Mouse (Mus musculus) layer of hippocampus, postnatal 10 days (tissue): ENCODE results near the gene Uncx. TPM values are rescaled to one million over a fixed set of nuclear protein-coding genes. Genes with fewer than 3 reads are reported as not detected.

Experiments used
- DNase-seq, 2 experiments: peaks; one replicate each; pipeline ENCODE4 v3.0.0; 2021; ENCODE audit warnings: low spot score in 2 of 2
- long read RNA-seq: library from polyadenylated mRNA; stranded (forward); transcript quantifications from one replicate; pipeline ENCODE4 v2.0.0, GENCODE M21; 2023
- total RNA-seq, 2 experiments: library from RNA; stranded (reverse); gene quantifications; 2 replicates each; pipeline ENCODE4 v1.2.3; 2021

The Uncx gene
- under 1 TPM in 1 of 2 experiments, not detected in 1; 0.13 TPM for total RNA-seq
- long read RNA-seq: 0 reads

DNA sequence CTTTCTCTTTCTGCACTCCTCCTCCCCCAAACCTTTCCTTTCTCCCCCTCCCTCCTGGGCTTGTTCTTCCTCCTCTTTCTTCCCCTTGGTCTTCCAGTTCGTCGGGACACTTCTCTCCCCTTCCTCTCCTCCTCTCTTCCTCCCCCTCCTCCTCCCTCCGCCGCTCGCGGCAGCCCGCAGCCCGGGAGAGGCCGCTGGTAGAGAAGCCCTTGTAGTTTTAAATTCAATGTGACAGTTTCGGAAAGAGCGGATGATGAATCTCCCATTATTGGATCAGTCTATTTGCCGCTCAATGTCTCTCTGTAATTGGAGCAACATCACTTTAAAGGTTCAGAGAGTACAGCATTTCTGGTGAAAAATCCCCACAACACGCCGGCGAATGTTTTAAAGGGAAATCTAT, at the start of gene Uncx:
TSS of gene Uncx (plus strand) at position 281 of the 400 bp plus-strand sequence.
- DNase-seq: no peak

DNA sequence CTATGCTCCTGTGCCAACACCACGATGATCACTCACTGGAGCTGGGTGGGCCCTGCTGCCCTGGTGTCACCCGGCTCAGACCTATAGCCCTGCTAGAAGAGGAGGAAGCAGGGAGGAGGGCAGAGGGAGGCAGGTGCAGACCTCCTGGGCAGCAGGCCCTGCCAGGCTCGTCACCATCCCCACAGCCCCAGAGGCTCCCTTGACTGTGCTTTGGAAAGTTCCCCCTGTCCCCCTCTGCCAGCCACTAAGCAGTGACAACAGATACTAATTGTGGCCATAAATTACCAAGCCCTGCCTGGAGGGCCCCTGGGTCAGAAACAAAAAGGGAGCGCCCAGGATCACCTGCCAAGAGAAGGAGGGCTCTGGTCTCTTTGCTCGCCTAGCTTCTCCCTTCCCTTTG, 49.6 kb upstream of the Uncx start:
- DNase-seq: no peak

DNA sequence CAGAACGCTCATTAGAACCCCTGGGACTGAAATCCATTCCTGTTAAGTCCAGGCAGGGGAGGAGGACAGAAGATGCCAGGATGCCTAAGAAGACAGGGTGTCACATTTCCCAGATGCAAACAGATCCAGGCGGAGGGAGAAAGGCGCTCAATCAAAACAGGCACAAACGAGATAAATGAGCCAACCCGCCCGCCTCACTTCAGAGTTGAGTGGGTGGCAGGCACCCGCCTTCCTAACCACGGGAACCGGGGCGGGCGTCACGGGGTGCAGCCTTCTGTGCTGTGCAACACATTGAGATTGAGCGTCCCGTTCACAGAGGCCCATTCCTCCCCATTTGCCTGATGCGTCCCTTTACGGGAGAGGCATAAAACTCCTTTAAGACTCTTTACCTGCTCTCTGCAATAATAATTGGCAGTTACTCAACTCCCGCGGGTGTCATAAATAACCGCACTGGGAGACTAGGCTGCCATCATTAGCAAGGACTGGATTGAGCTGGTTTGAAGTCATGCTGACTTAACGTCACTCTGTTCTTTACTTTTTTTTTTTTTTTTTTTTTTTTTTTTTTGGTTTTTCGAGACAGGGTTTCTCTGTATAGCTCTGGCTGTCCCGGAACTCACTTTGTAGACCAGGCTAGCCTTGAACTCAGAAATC, 48.1 kb upstream of the Uncx start:
- peak; percentile 29 to 41 for DNase-seq

DNA sequence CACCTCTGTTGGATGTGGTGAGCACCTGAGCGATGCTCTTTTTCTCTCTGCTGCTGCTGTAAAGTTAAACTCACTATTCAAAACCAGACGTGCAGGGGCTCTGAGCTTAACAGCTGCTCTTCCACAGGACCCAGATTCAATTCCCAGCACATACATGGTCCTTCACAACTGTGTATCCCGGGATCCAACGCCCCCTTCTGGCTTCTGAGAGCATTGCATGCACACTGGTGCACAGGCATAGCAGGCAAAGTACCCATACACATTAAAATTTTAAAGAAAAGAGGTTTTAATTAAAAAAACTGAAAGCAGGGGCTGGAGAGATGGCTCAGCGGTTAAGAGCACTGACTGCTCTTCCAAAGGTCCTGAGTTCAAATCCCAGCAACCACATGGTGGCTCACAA, 46.4 kb upstream of the Uncx start:
- no peak for DNase-seq

DNA sequence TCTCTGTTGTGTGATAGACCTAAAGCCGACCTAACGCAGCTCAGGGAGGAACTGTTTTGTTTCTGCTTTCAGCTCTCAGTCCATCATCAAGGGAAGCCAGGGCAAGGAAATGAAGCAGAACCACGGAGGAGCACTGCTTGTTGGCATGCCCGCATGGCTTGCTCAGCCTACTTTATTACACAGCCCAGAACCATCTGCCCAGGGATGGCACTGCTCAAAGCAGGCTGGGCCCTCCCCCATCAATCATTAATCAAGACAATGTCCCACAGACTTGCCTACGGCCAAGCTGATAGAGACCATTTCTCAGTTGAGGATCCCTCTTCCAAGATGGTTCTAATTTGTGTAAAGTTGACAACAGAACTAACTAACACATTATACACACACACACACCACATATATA, 44.5 kb upstream of the Uncx start:
- DNase-seq: no peak

DNA sequence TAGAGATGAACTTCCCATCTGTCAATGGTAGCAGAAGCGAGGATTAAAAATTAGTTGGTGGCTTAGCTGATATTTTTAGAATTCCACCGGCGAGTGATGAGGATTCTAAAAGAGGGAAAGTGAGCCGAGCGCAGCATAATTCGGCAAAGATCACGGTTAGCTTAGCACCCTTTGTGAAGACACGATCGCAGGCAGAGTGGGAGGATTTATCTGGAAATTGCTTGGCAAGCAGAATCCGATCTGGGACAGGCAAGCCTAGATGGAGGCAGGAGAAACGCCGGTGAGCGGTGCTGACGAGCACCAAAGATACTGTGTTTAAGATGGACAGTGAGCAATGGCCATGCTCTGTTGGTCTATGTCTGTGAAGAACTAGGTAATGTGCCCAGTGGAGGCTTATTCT, 41.0 kb upstream of the Uncx start:
- DNase-seq: no peak

DNA sequence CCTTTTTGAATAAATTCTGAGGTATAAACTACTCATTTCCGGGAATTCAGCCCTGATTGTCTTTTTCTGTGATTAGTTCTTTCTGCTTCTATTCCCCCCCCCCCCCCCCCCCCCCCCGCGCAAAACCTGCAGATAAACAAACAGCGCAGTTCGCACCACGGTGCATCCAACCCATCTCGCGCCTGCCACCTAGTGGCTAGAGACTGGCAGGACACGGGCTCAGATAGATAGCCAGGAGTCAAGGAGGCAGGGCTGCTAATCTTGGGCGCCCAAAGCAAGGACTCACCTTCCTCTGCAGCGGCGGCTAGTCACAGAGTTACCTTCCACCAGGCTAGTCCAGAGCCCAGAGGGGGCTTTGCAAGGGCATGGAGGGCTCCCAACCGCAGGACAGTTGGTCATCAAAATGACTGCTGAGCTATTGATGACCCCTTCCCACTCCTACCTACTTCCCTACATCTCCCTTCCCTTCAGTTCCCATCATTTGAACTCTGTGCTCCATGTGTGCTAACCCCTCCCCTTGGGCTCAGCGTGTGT, 38.2 kb upstream of the Uncx start:
- peak; percentile 80 to 87 for DNase-seq

DNA sequence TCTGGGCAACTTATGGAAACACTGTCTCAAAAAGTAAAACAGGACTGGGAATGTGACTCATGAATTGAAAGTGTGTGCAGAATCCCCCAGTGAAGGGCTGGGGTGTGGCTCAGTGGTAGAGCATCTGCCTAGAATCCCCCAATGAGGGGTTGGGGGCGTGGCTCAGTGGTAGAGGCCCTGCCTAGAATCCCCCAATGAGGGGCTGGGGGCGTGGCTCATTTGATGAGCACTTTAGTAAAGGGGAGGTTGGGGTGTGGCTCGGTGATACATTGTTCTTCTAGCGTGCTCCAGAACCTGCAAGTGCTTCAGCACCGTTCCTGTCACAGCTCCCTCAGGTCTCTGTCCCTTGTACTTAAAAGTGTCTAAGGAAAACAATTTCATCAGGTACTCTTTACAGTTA, 37.1 kb upstream of the Uncx start:
- no peak for DNase-seq

DNA sequence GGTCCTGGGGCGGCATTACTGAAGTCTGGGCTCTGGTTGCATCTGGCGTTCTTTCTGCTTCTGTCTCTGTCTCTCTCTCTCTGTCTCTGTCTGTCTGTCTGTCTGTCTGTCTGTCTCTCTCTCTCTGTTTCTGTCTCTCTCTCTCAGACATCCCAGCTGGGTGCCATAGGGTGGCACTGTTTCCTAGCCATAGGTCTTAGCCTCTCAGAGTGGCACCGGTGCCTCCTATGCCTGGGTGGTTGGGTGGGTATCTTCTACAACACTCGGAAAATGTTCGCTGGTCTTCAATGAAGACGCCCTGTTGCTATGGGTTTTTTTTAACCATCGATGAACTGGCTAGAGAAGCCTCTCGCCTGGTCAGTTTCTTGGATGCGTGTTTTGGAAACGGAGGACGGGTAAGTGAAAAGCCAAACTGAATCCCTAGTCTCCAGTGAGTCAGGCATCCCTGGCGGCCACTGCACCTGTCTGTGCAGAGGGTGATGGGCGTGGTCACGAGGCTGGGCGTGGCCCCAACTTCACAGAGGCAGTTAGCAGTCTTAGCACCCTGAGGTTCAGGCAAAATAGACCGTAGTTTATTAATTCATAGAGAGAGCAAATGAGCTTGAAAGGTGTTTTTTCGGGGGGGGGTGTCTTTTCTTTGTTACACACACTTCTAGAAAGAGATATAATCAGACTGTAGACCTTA, 32.5 kb upstream of the Uncx start:
- DNase-seq: no peak

DNA sequence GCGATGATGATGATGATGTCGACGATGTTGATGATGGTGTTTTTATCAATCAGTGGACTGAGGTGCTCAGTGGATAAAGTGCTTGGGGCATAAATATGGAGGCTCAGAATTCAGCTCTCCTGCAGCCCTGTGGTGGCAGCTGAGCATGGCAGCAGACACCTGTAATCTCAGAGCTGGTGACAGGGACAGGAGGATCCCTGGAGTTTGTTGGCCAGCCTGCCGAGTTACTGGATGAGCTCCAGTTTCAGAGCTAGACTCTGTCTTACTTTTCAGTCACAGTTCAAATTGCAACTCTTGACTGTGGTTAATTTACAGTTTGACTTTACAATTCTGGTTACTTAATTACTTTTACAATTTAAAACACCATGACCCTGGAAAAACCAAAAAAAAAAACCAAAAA, 31.1 kb upstream of the Uncx start:
- no peak for DNase-seq

DNA sequence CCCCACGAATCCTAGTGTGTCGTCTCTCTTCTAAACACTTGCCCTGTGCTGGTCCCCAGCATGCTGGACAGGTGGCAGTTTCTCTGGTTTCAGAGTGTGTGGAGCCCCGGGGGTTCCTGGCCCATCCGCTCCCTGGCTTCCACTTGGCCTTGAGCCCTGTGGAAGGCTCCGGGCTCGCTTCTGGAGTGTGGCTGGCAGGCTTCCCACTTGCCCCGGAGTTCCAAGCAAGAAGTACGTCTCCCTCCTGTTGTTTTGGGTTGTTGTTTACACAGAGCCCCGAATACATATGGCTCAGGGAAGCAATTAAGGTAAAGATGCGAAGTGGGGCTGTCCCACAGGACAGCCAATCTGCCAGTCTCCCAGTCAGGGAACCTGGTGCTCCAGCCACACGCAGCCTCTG, 27.0 kb upstream of the Uncx start:
- no peak for DNase-seq

DNA sequence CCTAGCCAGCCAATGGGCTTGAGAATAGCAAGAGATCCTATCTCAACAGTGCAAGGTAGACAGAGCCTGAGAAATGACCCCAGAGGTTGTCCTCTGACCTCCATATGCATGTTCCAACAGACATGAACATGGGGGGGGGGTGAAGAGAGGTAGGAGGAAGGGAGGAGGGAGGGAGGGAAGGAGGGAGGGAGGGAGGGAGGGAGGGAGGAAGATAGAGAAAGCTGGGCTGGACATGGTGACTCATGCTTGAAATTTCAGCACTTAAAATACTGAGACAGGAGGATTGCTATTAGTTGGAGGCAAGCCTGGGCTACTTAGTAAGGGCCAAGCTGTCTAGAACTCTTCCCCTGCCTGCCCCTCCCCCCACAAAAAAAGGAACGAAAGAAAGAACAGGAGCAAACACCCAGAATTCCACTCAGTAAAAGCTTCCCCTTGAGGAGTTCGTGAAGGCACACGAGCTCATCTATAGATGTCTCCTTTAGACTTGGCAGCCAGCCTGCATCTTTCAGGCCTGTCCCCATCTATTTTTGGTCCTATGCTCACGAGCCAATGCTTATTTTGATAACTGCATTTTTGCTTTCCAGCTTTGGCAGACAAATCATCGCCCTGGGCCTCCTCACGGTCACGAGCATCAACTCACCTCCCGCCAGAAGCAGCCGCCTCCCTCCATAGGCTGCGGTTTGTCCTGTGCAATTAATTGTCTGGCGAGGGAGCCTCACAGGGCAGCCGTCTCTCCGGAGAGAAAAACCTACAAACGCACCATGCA, 23.0 kb upstream of the Uncx start:
- DNase-seq: no peak

DNA sequence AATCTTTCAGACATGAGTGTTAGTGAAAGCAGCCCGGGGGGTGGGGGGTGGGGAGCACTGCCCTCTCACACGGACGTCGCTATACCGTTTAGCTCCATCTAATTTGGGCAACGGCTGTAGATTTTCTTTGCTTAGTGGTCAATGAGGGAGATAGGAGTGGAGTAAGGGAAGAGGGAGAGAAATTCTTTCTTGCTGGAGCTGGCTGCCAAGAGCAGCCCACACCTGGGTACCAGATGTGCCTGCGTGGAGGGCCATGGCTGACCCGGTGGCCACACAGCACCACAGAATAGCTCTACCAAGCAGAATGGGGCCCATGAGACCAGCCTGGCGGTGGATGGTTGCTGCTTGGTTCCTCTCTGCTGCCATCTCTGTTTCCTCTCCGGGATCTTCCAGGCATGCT, 21.3 kb upstream of the Uncx start:
- DNase-seq: no peak

DNA sequence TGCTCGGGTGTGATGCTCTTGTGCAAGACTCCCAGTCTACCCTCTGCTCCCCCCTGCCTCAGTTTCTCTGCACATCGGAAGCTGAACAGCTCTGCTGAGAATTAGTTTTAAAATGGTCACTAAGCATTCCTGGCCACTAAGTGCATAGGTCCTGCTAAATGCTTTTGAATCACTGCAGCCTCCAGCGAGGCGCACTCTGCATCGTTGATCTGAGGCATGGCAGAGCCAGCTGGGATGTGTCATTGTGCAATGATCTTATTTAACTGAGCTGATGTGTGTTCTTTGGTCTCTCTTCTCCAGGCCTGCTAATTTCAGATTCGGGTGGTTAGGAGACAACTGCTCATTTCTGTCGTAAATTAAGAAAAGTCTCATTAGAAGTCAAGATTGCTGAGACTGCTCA, 14.4 kb upstream of the Uncx start:
- no peak for DNase-seq

DNA sequence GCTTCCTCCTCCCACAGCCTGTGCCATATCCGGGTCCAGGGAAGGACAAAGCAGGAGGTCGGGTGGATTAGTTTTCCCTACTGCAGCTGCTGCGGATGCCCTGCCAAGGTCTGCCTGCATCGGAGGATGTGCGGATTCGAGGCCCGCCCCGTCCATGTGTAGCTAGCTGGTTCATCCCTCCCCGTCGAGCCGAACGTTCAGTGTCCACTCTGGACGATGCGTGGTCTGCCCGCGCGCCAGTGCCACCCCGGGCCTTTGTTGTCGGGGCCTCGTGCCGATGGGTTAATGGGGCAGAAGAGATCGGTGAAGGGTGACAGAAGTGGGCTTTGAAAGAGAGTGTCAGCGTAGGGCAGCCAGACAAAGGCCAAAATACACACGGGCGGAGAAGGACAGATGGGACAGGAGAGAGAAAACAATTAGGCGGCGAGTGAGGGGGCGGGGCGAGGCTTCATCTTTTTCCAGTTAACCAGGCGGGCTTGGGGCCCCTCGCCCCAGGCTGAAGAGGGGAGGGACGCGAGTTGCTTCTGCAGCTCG, 7.8 kb upstream of the Uncx start:
- no peak for DNase-seq

DNA sequence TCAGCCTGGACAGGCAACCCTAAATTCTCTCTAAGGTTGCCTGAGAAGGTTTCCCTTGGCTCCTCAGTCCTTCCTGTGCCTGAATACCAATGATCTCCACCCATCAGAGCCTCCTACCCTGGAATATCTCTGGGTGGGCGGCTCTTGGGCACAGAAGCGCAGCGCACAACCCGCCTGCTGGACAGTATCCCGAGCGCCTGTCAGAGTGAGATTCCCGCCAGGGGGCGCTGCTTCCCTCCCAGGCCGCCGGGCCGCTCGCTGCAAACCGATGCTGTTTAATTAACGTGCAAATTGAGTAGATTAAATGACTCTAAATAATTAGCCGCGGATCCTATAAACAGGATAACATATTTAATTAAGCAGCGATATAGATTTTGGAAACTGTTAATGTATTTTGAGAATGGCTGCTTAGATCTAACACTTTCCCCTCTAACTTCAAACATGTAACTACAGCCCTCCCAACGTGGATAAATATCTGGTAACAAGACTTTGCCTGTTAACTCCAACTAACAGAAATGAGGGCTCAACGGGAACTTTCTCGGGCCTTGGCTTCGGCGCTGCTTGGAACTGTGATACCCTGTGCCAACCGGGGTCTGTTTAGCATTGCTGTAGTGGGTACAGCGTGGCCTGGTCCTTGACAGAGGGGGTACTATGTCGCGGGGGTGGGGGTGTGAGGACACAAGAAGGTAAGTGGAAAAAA, 6.9 kb upstream of the Uncx start:
- DNase-seq: peak; percentile 85

DNA sequence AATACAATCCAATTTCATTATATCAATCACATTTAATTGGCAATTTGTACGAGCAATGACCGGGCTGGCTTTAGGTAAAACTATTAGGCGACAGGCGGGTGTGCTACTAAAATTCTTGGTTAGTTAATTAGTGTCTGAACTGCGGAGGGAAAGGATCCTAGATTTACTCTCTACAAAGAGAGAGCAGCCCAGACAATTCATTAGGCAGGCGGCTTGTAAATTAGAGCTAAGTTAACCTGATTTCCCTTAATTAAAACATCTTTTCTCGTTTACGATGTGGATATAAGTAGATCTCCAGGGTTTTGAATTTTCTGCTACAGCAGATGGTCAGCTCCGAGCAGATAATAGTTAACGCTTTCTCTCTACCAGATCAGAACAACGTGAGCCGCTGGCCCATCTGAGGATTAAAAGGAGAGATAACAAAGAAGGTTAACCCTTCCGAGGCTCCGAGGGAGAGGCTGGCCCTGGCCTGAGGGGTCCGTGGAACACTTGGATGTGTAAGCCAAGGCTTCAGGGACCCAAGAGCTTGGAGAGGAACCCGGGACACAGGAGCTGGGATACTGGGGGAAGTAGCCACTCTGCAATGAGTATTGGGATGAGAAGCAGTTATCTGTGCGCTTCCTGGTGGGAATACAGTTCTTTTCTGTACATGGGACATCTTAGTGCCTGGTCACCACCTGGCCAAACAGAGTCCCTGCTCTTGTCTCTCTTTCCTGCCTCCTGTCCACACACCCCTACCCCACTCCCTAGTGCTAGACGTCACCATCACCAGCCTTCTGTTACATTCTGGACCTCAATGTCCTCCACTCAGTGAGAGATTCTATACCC, 6.2 kb upstream of the Uncx start:
- no peak for DNase-seq

DNA sequence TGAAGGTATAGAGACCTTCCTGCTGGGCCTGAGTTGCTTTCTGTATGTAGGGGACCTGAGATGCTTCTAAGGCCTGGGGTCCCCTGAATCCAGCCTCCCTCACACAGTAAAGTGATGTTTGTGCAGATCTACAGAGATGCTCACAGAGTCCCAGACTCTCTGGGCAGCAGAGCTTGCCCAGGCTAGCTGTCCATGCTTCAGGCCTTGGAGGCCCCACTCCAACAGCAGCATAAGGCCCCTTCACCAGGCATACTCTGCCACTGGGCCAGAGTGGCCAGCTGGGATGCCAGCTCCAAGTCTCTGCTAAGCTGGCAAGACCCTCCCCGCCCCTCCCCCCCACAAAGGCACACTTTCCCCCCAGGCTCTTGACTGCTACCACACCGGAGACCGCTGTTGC, 5.6 kb upstream of the Uncx start:
- no peak for DNase-seq

DNA sequence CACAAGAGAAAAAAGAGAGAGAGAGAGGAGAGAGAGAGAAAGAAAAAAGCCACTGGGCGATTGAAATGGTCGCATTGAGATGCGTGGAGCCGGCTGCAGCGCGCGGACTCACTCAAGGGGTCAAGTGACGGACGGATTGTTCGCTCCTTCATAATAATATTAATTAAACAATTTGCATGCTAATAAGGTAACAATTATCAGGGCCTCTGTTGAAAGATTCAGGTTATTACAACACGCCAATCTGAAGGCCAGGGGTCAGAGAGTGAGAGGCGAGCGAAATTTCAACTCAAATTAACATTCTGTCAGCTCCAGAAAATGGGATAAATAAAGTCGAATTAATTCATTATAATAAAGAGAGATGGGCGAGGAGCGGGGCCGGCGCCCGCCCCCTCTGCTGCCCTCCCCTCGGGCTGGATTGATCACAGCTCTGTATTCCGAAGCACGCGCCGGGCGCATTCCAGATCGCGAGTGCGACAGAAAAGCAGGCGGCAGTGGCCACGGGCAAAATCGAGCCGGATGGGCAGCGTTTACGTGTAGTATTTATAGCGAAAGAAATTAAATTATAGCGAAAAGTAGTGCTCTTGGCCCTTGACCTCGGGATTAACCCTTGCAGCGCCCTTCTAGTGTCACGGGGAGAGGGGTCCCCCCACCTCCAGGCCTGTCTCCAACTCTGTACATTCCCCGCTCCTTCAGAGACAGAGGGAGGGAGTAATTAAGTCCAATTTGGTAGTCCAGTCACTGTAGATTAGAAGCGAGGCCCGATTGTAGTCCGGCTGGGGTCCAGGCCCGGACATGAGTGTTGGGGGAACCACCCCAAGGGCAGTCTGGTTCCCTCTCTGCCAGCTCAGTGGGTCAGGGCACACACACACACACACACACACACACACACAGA, 1.9 kb upstream of the Uncx start:
- no peak for DNase-seq

DNA sequence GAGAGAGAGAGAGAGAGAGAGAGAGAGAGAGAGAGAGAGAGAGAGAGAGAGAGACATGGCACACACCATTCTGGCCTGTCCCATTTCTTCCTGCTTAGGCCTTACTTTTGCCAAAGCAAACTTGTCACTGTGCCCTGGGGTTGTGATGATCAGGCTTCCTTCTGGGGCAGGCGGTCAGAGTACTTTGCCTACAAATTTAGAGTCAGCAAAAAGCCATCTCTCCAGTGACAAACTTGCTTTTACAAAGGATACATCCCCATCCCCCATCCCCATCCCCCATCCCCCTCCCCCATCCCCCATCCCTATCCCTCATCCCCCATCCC, 1.3 kb upstream of the Uncx start:
- DNase-seq: no peak
